Mouse (Mus musculus) neural tube, embryonic 13.5 days (tissue): ENCODE measurements around the gene Acaa1a. TPM values are rescaled to one million over a fixed set of nuclear protein-coding genes. Genes with fewer than 3 reads are reported as not detected.
"Not testable (repeated sequence)": the region's sequence is repeated elsewhere in the genome, so short reads cannot be mapped to it uniquely, and the experiment has no call there.

ENCODE experiments used
- ATAC-seq: fragments of 200-750 bp; cut with Nextera tagmentation; 2 replicates; pipeline ENCODE4 v1.8.0; 2017; ENCODE audit warnings: low read depth, mild to moderate bottlenecking, moderate TSS enrichment, moderate library complexity
- H3K27ac ChIP-seq: fragments of 300-500 bp; sonication (generic); replicated peaks from 2 replicates; pipeline ENCODE4 v1.5.1; 2015; ENCODE audit warnings: moderate library complexity, mild to moderate bottlenecking, inconsistent platforms
- H3K27me3 ChIP-seq: fragments of 300-500 bp; sonication (generic); 2 replicates; pipeline ENCODE4 v1.6.1; 2015; ENCODE audit warnings: mild to moderate bottlenecking, inconsistent platforms
- H3K36me3 ChIP-seq: fragments of 300-500 bp; sonication (generic); 2 replicates; pipeline ENCODE4 v1.6.1; 2015; ENCODE audit warnings: mild to moderate bottlenecking, inconsistent platforms
- H3K4me1 ChIP-seq: fragments of 300-500 bp; sonication (generic); replicated peaks from 2 replicates; pipeline ENCODE4 v1.6.1; 2015; ENCODE audit warnings: inconsistent platforms
- H3K4me2 ChIP-seq: fragments of 300-500 bp; sonication (generic); 2 replicates; pipeline ENCODE4 v1.6.1; 2015; ENCODE audit warnings: inconsistent platforms, mild to moderate bottlenecking, moderate library complexity
- H3K4me3 ChIP-seq: fragments of 300-500 bp; sonication (generic); 2 replicates; pipeline ENCODE4 v1.5.1; 2015; ENCODE audit warnings: mild to moderate bottlenecking, inconsistent platforms
- H3K9ac ChIP-seq: fragments of 300-500 bp; sonication (generic); 2 replicates; pipeline ENCODE4 v1.6.1; 2015; ENCODE audit warnings: moderate library complexity, mild to moderate bottlenecking, inconsistent platforms
- H3K9me3 ChIP-seq: fragments of 300-500 bp; sonication (generic); 2 replicates; pipeline ENCODE4 v1.6.1; 2016; ENCODE audit warnings: inconsistent platforms
- whole genome bisulfite sequencing: fragments of 180-500 bp; shearing (Covaris S2); methylation state at CpG from one replicate; pipeline ENCODE4 v1.1.7; 2015; 5-methylcytosine and 5-hydroxymethylcytosine counted together
- polyA plus RNA-seq: library from polyadenylated mRNA; unstranded; fragments of >200 nt; fragmentation: Nextera tagmentation; extraction: Ambion mirVana; gene quantifications from 2 replicates; pipeline ENCODE4 v1.2.1, GENCODE M21; 2015

Acaa1a gene
- polyA plus RNA-seq, 1 experiment from 2014 or later, result 106 TPM

GRCm38 (mm10) chr9:119363229-119363628, 23.8 kb downstream of the Acaa1a start:
- H3K36me3 ChIP-seq, result no peaks in the 10 kb centered on the region
- H3K4me2 ChIP-seq, result no peak overlapping the region
- H3K27ac ChIP-seq, result no peak overlapping the region
- H3K27me3 ChIP-seq, result no peaks in the 10 kb centered on the region
- ATAC-seq, result no peak
- WGBS, result 90% methylated on average over 12 of the region's 12 CpGs
- H3K9me3 ChIP-seq, result no peaks in the 10 kb centered on the region
- H3K9ac ChIP-seq, result no peak overlapping the region
- H3K4me3 ChIP-seq, result no peak overlapping the region
- peaks cover under 1% of the 10 kb centered on the region; the same call in 1 of the 2 replicates for H3K4me1 ChIP-seq

- no peak for ATAC-seq
- Histone ChIP-seq H3K4me2 (no peak within 1 kb of the TSS), H3K9ac (no peak within 1 kb of the TSS), H3K27me3 (no peaks in the 10 kb centered on the region), H3K4me1 (no peaks in the 10 kb centered on the region), H3K4me3 (no peak within 1 kb of the TSS), H3K9me3 (no peaks in the 10 kb centered on the region), H3K36me3 (no peaks in the 10 kb centered on the region), H3K27ac (no peak within 1 kb of the TSS)
- 80% methylated on average over 7 of the region's 7 CpGs for WGBS
Measured at GRCm38 (mm10) chr9:119365284-119365683, 25.8 kb downstream of the Acaa1a start, which contains the start of gene Slc22a14. TSS of gene Slc22a14 (minus strand) at chr9:119365553.

- 85% methylated on average over 3 of the region's 3 CpGs for WGBS
Measured at GRCm38 (mm10) chr9:119368367-119368766, 28.9 kb downstream of the Acaa1a start.

GRCm38 (mm10) chr9:119370770-119371169, 31.3 kb downstream of the Acaa1a start:
- H3K4me2 ChIP-seq, ATAC-seq, H3K4me3 ChIP-seq, H3K4me1 ChIP-seq, H3K27me3 ChIP-seq, H3K36me3 ChIP-seq, H3K9me3 ChIP-seq, H3K9ac ChIP-seq, H3K27ac ChIP-seq: not testable (repeated sequence)
- 86% methylated on average over 4 of the region's 4 CpGs for WGBS

More at GRCm38 (mm10) chr9:119368367-119368766, 28.9 kb downstream of the Acaa1a start:
- Histone ChIP-seq H3K27ac (no peak overlapping the region), H3K4me3 (no peak overlapping the region), H3K36me3 (no peaks in the 10 kb centered on the region), H3K4me1 (no peaks in the 10 kb centered on the region), H3K27me3 (no peaks in the 10 kb centered on the region), H3K9ac (no peak overlapping the region), H3K4me2 (no peak overlapping the region), H3K9me3 (no peaks in the 10 kb centered on the region)
- no peak for ATAC-seq

- no peak overlapping the region for H3K9ac ChIP-seq
- H3K27ac ChIP-seq, result no peak overlapping the region
- H3K4me1 ChIP-seq, result no peaks in the 10 kb centered on the region
- H3K36me3 ChIP-seq, result no peaks in the 10 kb centered on the region
- no peak overlapping the region for H3K4me2 ChIP-seq
- ATAC-seq, result no peak
- H3K4me3 ChIP-seq, result no peak overlapping the region
- no peaks in the 10 kb centered on the region for H3K9me3 ChIP-seq
- no peaks in the 10 kb centered on the region for H3K27me3 ChIP-seq
- 74% methylated on average over 4 of the region's 4 CpGs for WGBS
Measured at GRCm38 (mm10) chr9:119371251-119371650, 31.8 kb downstream of the Acaa1a start.

- no peak overlapping the region for H3K9ac ChIP-seq
- H3K36me3 ChIP-seq, result no peaks in the 10 kb centered on the region
- no peak for ATAC-seq
- H3K4me3 ChIP-seq, result no peak overlapping the region
- no peak overlapping the region for H3K4me2 ChIP-seq
- 83% methylated on average over 3 of the region's 3 CpGs for WGBS
- H3K27me3 ChIP-seq, result no peaks in the 10 kb centered on the region
- no peaks in the 10 kb centered on the region for H3K9me3 ChIP-seq
- H3K27ac ChIP-seq, result no peak overlapping the region
- no peaks in the 10 kb centered on the region for H3K4me1 ChIP-seq
Measured at GRCm38 (mm10) chr9:119375008-119375407, 35.5 kb downstream of the Acaa1a start.

- Histone ChIP-seq H3K4me3 (no peak overlapping the region), H3K4me1 (no peaks in the 10 kb centered on the region), H3K27ac (no peak overlapping the region), H3K27me3 (no peaks in the 10 kb centered on the region), H3K9me3 (no peaks in the 10 kb centered on the region), H3K4me2 (no peak overlapping the region), H3K36me3 (no peaks in the 10 kb centered on the region), H3K9ac (no peak overlapping the region)
- WGBS, result 69% methylated on average over 6 of the region's 6 CpGs
- no peak for ATAC-seq
Measured at GRCm38 (mm10) chr9:119375556-119375955, 36.1 kb downstream of the Acaa1a start.

- WGBS, result 86% methylated on average over 4 of the region's 4 CpGs
- no peaks in the 10 kb centered on the region for H3K36me3 ChIP-seq
- no peak overlapping the region for H3K27ac ChIP-seq
- H3K9ac ChIP-seq, result no peak overlapping the region
- no peaks in the 10 kb centered on the region for H3K4me1 ChIP-seq
- no peaks in the 10 kb centered on the region for H3K27me3 ChIP-seq
- H3K4me2 ChIP-seq, result no peak overlapping the region
- H3K9me3 ChIP-seq, result no peaks in the 10 kb centered on the region
- ATAC-seq, result no peak
- no peak overlapping the region for H3K4me3 ChIP-seq
Measured at GRCm38 (mm10) chr9:119378231-119378630, 38.8 kb downstream of the Acaa1a start.

- no peak overlapping the region for H3K4me3 ChIP-seq
- no peak overlapping the region for H3K4me2 ChIP-seq
- 67% methylated on average over 6 of the region's 6 CpGs for WGBS
- no peak overlapping the region for H3K9ac ChIP-seq
- no peak overlapping the region for H3K27ac ChIP-seq
- no peaks in the 10 kb centered on the region for H3K27me3 ChIP-seq
- H3K9me3 ChIP-seq, result no peaks in the 10 kb centered on the region
- H3K36me3 ChIP-seq, result no peaks in the 10 kb centered on the region
- ATAC-seq, result no peak
- H3K4me1 ChIP-seq, result no peaks in the 10 kb centered on the region
Measured at GRCm38 (mm10) chr9:119382603-119383002, 43.1 kb downstream of the Acaa1a start.

- H3K27ac ChIP-seq, result no peak overlapping the region
- H3K4me2 ChIP-seq, result no peak overlapping the region
- H3K4me3 ChIP-seq, result no peak overlapping the region
- WGBS, result 62% methylated on average over 5 of the region's 5 CpGs
- H3K27me3 ChIP-seq, result no peaks in the 10 kb centered on the region
- H3K4me1 ChIP-seq, result no peaks in the 10 kb centered on the region
- no peaks in the 10 kb centered on the region for H3K36me3 ChIP-seq
- ATAC-seq, result no peak
- no peaks in the 10 kb centered on the region for H3K9me3 ChIP-seq
- H3K9ac ChIP-seq, result no peak overlapping the region
Measured at GRCm38 (mm10) chr9:119388956-119389355, 49.5 kb downstream of the Acaa1a start.

- ATAC-seq, result no peak
- no peak overlapping the region for H3K27ac ChIP-seq
- H3K4me1 ChIP-seq, result no peaks in the 10 kb centered on the region
- H3K9ac ChIP-seq, result no peak overlapping the region
- H3K27me3 ChIP-seq, result no peaks in the 10 kb centered on the region
- no peaks in the 10 kb centered on the region for H3K36me3 ChIP-seq
- H3K9me3 ChIP-seq, result no peaks in the 10 kb centered on the region
- 92% methylated on average over 2 of the region's 2 CpGs for WGBS
- no peak overlapping the region for H3K4me2 ChIP-seq
- H3K4me3 ChIP-seq, result no peak overlapping the region
Measured at GRCm38 (mm10) chr9:119390214-119390613, 50.7 kb downstream of the Acaa1a start.

- Histone ChIP-seq H3K4me2 (no peak overlapping the region), H3K36me3 (no peaks in the 10 kb centered on the region), H3K4me3 (no peak overlapping the region), H3K9me3 (no peaks in the 10 kb centered on the region), H3K27ac (no peak overlapping the region), H3K9ac (no peak overlapping the region), H3K4me1 (no peaks in the 10 kb centered on the region), H3K27me3 (no peaks in the 10 kb centered on the region)
- no peak for ATAC-seq
- 82% methylated on average over 1 of the region's 1 CpGs for WGBS
Measured at GRCm38 (mm10) chr9:119394808-119395207, 55.3 kb downstream of the Acaa1a start.
